Mouse (Mus musculus) ovary, adult 18-20 months (tissue): ENCODE results near the gene Dapl1.
A peak's percentile ranks its signal among the peaks of the same experiment; 100 is the strongest.

ENCODE experiments used
- DNase-seq: peaks from one replicate; pipeline ENCODE4 v3.0.0; 2022; ENCODE audit warnings: low spot score, mixed read lengths

The Dapl1 gene

GRCm38 (mm10) chr2:59539796-59540195 lies 55.3 kb downstream of the Dapl1 start:
- no peak for DNase-seq

- peak; percentile 55 for DNase-seq
These were observed 56.9 kb downstream of the Dapl1 start for GRCm38 (mm10) chr2:59541121-59541887.

GRCm38 (mm10) chr2:59543543-59544065 lies 59.2 kb downstream of the Dapl1 start:
- DNase-seq = no peak

GRCm38 (mm10) chr2:59544237-59544909 lies 59.9 kb downstream of the Dapl1 start:
- DNase-seq = no peak

GRCm38 (mm10) chr2:59545001-59545400 lies 60.5 kb downstream of the Dapl1 start:
- no peak for DNase-seq

GRCm38 (mm10) chr2:59547369-59548099 lies 63.1 kb downstream of the Dapl1 start:
- no peak for DNase-seq

- no peak for DNase-seq
These were observed 68.3 kb downstream of the Dapl1 start for GRCm38 (mm10) chr2:59552784-59553183.

GRCm38 (mm10) chr2:59554373-59554940 lies 70.0 kb downstream of the Dapl1 start:
- no peak for DNase-seq
